Mouse (Mus musculus): ENCODE data around the gene Zdhhc13.

The Zdhhc13 gene

DNA sequence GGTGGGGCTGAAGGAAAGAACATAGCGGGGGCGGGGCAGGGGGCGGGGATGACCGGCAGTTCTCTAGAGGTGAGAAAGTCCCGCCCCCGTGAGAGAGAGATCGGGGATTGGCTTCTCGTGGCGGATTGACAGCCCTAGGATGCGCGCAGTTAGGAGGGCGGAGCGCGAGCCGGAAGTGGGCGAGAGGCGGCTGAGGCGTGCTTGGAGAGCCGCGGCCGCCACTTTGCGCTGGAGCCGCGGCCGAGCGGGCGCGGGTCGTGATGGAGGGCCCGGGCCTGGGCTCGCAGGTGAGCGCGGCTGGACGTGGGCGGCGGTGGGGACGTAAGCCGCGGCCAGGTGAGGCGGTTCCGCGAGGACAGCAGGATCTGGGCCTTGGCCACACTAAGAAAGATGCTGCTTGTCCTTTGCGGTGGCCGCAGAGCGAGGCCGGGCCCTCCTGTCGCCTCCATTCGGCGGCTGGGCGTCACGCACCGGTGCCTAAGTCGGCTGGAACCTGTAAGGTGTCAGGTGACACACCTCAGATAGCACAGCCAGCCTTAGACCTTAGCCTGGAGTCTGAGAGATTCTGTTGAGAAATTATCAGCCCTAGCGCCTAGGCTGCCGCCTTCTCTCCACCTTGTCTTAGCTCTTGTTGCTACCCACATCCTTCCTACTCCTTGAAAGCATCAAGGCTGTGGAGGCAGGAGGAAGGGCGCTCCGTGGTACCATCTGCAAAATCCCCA lies at the start of gene Zdhhc13:
TSS of gene Zdhhc13 (plus strand) at position 153 of the 722 bp plus-strand sequence.
- peak; percentile 91 for DNase-seq (ENCODE audit: extremely low read depth, insufficient read length, low spot score)

DNA sequence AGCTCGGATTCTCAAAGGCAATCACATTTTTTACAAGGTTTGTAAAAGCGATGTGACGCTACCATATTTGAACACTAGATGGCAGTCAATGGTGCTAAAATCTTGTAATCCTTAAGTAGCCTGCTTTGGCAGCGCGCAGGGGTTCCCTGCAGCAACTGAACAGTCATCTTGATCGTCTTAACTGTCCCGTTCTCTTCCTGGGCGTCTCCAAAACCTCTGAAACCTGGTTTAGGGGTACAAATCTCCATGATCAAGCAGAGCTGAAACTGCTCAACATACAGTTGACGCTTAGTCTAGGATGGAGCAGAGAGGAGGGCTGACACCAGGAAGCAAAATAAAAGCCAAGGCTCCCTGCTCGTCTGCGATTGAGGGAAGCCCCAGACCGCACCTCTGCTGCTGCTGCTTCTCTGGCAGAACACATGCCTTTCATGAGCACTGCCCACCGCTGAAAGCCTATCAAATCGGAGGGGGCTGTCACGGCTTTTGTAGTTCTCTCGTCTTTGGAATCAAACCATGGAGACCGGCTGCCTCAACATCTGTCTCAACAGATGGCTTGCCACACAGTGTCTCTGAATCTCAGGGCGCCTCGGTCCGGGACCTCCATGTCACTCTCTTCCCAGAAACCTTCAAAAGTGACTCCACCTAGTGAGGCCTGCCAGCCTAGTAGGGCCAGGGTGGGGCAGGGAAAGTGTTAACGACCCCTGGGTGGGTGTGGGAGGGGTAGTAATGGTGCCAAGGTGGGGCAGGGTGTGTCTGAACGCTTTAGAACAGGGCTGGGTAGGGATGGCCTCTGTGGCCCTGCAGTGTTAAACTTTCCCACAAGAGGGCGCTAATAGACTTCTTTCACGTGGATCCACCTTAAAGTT lies 39.3 kb upstream of the Zdhhc13 start:
- peak; percentile 61 for DNase-seq (ENCODE audit: extremely low read depth, insufficient read length, low spot score)

DNA sequence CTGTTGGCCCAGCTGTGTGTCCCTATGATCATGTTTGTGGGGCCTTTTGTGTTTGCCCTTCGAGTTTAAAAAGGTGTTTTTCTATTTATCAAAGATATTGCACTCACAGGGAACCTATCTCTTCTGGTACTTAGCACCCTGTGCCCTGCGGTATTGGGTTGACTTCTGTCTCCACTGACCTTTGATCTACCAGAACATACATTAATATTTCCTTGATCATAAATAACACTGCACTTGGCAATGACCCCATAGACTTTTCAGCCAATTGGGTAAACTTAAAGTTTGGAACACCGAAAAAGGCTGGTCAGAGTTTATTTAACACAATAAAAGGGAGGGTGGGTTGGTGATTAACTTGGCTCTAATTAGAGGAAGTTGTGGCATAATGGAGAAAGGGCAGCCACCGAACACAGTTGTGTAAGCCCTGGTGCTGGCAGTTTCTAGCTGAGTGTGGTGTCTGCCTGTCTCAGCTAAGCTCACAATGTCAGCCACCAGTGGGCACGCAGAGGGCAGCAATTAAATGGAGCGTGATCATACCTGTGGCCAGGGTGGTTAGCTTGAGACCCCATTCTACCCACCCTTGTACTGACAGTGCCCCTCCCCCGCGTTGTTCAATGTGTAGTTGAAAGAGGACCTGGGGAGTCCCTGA lies 38.5 kb upstream of the Zdhhc13 start:
- no peak for DNase-seq (ENCODE audit: extremely low read depth, insufficient read length, low spot score)

DNA sequence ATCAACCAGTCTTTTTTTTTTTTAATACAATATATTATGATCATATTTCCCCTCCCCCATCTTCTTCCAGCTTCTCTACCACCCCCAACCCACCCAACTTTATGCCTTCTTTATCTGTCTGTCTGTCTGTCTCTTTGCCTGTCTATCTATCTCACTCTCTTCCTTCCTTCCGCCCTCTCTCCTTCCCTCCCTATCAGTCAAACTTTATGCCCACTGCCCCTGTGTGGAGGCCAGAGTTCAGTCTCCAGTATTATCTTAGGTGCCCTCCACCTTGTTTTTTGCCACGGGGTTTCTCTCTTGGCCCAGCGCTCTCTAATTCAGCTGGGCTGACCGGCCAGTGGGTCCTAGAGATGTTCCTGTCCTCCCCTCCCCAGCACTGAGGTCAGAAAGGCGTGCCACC lies 37.6 kb upstream of the Zdhhc13 start:
- DNase-seq (ENCODE audit: extremely low read depth, insufficient read length, low spot score): no peak

DNA sequence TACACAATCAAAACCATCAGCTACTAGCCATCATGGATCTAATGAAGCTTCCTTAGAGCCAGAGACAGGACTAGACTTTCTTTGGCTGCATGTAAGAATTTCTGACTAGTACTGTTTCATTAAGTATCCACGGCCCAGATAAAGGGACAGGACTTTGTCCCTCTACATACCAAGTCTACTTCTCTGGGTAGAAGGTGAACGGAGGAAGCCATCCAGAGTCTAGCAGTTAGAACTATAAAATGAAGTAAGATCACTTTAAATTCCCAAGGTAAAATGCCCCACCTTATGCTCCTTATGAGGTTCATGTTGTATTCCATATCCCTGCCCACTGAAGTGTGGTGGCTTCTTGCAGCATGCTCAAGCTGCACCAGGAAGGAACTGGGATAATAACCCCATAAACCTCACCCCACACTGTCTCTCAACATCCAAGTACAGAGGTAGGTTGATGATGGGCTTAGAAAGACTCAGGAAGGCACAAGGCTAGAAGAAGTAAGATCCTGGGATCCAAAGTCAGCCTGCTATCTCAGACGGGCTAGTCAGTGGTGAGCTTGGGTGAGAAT lies 34.3 kb upstream of the Zdhhc13 start:
- DNase-seq (ENCODE audit: extremely low read depth, insufficient read length, low spot score): no peak

DNA sequence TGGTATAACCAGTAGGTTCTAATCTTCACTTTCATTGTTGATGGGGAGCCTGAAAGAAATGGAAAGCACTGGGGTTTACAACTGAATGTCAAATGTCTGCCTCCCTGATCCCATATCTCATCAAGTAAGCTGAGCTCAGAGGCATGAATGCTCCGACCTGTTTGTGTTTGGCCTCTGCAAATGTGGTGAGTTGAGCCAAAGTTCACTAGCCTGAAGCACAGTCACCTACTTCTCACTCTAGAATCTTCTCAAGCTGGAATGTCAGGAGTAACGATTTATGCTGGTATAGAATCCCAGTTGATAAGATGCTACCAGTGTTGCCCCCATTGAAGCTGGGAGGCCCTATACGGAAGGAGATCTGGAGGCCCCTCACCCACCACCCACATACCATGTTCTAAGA lies 33.0 kb upstream of the Zdhhc13 start:
- no peak for DNase-seq (ENCODE audit: extremely low read depth, insufficient read length, low spot score)

DNA sequence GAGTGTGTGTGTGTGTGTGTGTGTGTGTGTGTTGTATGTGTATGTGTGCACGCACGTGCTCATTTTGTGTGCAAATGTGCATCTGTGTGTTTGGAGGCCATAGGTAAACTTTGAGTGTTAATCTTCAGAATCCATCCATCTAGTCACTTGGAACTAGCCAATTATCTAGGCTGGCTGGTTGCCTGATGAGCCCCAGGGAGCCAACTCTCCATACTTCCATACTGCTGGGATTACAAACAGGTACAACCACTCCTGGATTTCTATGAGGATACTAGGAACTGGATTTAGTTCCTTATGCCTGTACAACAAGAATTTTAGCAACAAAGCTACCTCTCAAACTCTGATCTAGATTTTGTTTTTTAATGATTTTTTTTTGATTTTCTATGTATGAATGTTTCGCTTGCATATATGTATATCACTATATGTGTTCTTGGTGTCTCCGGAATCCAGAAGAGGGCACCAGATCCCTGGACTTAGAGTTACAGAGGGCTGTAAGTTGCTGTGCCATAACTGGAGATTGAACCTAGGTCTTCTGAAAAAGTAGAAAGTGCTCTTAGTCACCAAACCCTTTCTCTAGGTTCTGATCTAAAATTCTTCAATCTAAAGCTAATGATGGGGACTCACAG lies 32.4 kb upstream of the Zdhhc13 start:
- DNase-seq (ENCODE audit: extremely low read depth, insufficient read length, low spot score): no peak

DNA sequence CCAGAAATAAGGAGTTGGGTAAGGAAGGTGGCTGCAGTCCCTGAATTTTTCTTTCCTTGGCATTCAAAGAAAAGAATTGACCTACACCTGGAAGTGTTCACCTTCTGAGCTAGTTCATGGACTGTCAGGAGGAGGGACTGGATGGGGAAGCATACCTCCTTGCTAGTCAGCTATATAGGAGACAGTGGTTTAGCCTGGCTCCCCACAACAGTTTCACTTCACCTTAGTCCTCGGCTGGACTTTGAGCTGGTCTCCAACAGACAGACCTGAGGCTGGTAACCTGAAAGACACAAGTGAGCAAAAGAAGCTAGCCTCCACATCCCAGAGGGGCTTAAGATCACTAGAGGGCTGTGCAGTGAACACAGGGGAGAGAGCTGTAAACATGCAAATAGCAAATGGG lies 30.7 kb upstream of the Zdhhc13 start:
- no peak for DNase-seq (ENCODE audit: extremely low read depth, insufficient read length, low spot score)

DNA sequence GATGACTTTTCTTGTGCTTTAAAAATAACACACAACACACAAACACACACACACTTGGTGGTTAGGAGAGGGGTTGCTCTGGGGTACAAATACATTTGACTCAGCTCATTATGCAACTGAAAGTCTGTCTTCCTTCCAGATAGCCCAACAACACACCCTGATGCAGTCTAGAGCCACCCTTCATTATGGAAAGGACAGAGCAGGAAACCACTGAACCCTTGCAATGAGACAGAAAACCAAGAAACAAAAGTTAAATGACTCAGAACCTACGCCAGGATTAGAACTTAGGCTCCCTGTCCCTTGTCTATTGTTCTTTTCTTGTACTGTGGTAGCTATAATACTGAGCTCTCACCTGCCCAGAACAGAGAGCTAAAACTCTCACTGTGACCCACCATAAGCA lies 28.0 kb upstream of the Zdhhc13 start:
- DNase-seq (ENCODE audit: extremely low read depth, insufficient read length, low spot score): no peak

DNA sequence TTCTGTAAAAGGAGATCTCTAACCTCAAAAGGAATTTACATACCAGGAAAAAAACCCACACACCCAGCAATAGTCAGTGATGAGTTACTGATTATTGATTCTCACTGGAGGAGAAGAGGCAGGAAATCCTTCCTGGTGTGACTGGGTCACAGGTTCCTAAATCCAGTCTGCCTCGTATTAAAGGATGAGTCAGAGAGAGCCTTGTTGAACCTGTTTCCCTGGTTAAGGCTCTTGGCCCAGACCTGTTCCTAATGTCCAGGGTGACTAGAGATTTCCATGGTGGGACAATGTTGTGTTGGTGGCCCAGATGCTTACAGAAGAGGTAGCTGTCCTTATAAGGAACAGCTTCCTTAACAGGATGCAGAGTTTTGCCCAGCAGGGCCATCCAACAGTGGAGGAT lies 26.5 kb upstream of the Zdhhc13 start:
- no peak for DNase-seq (ENCODE audit: extremely low read depth, insufficient read length, low spot score)

DNA sequence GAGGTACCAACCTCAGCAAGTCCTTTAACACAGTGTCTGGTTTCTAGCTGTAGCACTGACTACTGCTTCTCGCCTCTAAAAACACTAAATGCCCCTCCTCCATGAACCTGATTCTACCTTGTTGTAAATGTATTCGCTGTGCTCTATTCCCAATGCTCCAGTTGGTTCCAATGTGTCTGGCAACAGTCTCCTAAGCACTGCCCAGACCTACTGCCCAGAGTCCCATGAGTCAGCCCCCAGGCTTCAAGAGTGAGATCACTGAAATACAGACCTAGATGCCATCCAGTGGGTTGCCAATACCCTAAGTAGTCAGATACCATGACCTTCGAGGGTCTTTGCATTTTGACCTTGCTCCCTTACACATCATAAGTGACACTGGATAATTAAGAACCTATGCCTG lies 26.1 kb upstream of the Zdhhc13 start:
- DNase-seq (ENCODE audit: extremely low read depth, insufficient read length, low spot score): no peak

DNA sequence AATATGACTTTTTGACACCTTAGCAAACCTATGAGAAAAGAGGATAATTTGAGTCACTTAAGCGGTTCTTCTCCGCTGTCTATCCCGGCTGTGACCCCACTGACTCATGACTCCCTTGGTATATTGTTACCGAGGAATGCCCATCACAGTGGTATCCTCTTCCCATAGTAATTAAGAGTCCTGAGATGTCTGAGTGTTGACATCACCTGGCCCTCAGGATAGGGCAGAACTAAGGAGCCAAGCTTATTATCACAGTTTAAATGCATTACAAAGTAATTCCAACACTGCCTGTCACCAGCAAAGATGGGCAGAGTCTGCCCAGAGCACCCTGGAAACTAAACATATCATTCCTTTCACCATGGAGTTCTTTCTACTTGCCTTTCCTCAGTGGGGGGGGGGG lies 22.8 kb upstream of the Zdhhc13 start:
- DNase-seq (ENCODE audit: extremely low read depth, insufficient read length, low spot score): no peak

DNA sequence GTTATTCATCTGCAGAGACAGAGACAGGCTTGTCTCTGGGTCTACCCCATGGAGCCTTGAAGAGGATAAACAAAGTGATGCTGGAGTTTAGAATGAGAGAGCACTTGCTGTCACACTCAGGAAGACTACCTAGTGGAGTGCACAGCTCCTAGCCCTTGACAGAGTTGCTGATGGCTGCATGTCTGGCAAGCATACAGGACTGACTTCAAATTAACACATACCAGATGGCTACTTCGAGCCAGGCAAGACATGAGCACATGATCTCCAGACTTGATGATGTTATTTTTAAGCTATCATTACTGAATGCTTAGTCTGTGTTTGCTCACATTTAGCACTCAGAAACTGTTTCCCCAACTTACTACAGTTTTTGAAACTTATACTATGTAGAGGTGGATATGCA lies 19.1 kb upstream of the Zdhhc13 start:
- no peak for DNase-seq (ENCODE audit: extremely low read depth, insufficient read length, low spot score)

DNA sequence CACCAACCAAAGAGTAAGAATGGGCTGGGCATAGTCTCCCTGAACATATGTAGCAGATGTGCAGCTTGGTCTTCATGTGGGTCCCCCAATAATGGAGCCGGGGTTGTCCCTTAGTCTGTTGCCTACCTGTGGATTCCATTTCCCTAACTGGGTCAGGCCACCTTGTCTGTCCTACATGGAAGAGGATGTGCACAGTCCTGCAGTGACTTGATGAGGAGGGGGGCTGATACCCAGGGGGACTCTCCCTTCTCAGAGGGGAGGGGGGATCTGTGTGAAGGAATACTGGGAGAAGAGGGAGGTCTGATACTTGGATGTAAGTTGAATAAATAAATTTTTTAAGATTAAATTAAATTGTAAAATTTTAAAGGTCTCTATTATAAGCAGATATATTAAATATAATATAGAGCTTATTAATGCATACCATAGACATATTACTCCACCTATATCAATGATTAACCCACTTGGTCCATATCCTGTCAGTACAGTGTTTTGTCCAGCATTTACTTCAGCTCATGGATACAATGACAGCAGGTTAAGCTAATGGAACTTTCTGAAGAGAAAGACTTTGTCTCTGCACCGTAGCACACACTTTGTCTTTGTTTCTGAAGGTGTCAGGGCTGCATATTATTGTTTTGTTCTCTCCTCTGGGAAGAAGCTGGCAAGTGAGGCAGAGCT lies 16.6 kb upstream of the Zdhhc13 start:
- no peak for DNase-seq (ENCODE audit: extremely low read depth, insufficient read length, low spot score)

DNA sequence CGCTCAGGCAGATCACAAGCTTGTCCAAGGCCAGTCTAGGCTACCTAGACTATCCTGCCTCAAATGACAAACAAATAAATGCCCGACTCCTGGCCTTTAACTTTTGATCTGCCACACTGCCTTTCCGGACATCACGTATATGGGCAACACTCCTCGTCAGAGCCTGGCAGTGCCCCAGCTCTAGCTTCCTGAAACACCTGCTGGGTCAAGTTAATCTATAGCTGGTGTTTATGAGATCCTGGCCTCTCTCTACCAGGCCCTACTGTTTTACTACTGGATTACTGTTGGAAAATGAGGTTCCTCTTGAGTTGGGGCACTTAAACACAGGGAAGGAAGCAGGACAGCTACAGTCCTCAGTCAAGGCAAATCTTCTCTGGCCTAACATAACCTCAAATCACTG lies 15.5 kb upstream of the Zdhhc13 start:
- DNase-seq (ENCODE audit: extremely low read depth, insufficient read length, low spot score): no peak

DNA sequence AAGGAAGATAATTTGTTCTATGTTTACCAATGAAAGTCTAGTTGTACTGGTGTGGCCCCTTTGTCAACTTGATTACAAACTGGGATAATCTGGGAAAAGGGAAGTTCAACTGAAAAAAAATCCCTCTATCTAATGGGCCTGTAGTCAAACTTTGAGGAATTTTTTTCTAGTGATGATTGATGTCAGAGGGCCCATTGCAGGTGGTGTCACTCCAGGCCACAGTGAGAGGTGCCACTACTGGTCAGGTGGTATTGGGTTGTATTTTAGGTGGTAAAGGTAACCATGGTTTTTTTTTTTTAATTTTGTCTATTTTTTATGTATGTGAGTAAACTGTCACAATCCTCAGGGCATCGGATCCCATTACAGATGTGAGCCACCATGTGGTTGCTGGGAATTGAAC lies 14.2 kb upstream of the Zdhhc13 start:
- no peak for DNase-seq (ENCODE audit: extremely low read depth, insufficient read length, low spot score)

DNA sequence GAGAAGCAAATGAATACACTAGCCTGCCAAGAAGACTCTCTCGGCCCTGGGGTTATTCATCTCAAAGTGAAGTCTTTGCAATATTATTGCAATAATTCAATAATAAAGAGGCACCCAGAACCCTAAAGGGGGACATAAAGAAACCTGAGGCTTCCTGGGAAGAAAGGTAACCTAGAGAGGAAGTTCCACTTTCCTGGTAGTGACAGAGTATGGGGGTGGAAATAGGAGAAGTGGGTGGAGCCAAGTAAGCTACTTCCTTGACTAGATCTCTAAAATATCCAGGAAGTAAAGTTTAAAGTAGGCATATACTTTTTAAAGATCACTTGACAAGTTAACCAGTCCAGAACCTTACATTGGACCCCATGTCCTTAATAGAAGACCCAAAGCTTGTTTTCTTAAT lies 13.4 kb upstream of the Zdhhc13 start:
- DNase-seq (ENCODE audit: extremely low read depth, insufficient read length, low spot score): no peak

DNA sequence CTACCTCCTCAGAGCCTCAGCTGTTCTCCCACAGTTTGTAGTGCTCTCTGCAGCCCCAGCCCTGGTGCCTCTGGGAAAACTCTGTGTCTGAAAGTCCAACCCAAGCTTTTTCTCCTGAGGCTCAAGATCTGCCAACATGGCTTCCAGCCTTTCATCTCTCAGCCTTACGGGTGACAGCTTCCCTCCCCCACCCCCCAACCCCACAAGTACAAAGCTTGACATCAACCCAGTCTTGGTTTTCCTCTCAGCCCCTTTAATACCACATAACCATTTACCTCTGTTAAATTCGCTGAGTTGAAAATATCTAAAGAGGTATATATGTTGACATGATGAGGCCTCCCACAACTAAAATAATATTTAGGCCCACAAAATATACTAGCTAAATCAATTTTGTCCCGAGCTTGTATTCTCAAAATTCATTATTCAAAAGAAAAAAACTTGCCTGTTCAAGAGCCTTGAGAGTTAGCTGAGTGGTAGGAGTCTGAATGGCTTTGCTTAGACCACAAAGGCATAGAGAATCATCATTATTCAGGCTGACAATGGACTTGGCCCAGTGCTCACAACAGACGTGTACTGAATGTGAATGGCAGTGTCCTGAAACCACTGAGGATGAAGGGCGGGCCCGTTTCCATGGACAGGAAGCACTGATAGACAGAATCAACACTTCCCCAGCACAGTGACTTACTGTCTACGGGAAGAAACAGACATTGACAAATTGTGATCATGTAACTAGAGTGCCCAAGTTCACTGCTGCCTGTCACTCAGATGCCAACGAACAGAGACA lies 10.9 kb upstream of the Zdhhc13 start:
- no peak for DNase-seq (ENCODE audit: extremely low read depth, insufficient read length, low spot score)

DNA sequence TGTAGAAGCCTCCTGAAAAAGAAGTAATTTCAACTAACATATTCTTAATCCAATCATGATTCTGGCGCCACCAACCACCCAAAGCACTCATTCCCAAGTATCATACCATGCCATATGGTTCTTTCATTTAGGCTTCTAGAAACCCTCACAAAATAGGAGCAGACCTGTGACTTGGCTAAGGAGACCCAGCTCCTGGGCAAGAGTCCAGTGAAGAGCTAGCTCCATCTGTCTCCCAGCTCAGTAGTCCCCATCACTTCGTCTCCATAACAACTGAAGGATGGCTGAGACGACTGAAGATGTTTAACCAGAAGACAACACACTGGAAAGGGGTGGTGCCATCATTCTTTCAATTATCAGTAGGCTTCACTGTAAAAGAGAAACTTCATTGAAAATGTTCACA lies 9.7 kb upstream of the Zdhhc13 start:
- DNase-seq (ENCODE audit: extremely low read depth, insufficient read length, low spot score): no peak

DNA sequence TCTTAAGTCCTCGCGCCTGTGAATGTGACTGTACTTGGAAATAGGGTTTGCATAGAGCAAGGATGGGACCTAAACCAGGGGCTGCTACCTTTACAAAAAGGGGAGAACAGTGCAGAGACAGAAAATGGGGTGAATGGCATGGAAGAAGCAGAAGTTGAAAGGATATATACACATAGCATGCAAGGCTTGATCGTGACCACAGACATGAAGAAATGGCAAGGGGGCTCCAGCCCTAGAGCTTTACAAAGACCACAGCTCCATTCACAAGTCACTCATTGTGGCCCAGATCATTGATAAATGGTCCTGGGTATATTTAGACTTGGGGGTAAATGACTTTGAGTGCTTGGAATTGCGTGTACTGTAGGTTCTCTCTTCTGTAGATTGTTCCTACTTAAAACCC lies 6.4 kb upstream of the Zdhhc13 start:
- DNase-seq (ENCODE audit: extremely low read depth, insufficient read length, low spot score): no peak

All from 3134 (cell line).